Mouse (Mus musculus): ENCODE measurements at regions not wholly inside any gene's neighbourhood (a gene's known extent, or its start where the extent isn't known, plus 50 kb on each side); places are given as distances from the start of the nearest gene placed in this dataset.

- WGBS, result 59% methylated on average over 3 of the region's 3 CpGs
- ATAC-seq (ENCODE audit: low FRiP score), result no peak
Measured at GRCm38 (mm10) chr11:56442381-56442780, 401.6 kb upstream of the Nmur2 start.

GRCm38 (mm10) chr11:56441071-56441470 is 400.3 kb upstream of the Nmur2 start:
- no peak overlapping the region for H3K9ac ChIP-seq
- H3K27ac ChIP-seq, result no peak overlapping the region
- WGBS, result 41% methylated on average over 2 of the region's 2 CpGs
- no peaks in the 10 kb centered on the region for H3K36me3 ChIP-seq (replicated peaks)
- no peaks in the 10 kb centered on the region for H3K4me1 ChIP-seq
- no peak for ATAC-seq (ENCODE audit: low FRiP score)
- H3K9me3 ChIP-seq, result no peaks in the 10 kb centered on the region
- H3K27me3 ChIP-seq, result no peaks in the 10 kb centered on the region
- no peak overlapping the region for H3K4me3 ChIP-seq (replicated peaks)
- no peak overlapping the region for H3K4me2 ChIP-seq

More at GRCm38 (mm10) chr11:56442381-56442780, 401.6 kb upstream of the Nmur2 start:
- Histone ChIP-seq H3K9me3 (no peaks in the 10 kb centered on the region), H3K27ac (no peak overlapping the region), H3K4me1 (no peaks in the 10 kb centered on the region), H3K27me3 (no peaks in the 10 kb centered on the region), H3K4me3 (replicated peaks) (no peak overlapping the region), H3K36me3 (replicated peaks) (no peaks in the 10 kb centered on the region), H3K4me2 (no peak overlapping the region), H3K9ac (no peak overlapping the region)

GRCm38 (mm10) chr11:56431089-56431488 is 390.3 kb upstream of the Nmur2 start:
- no peaks in the 10 kb centered on the region for H3K4me1 ChIP-seq
- no peaks in the 10 kb centered on the region for H3K9me3 ChIP-seq
- H3K27ac ChIP-seq, result no peak overlapping the region
- ATAC-seq (ENCODE audit: low FRiP score), result no peak
- H3K27me3 ChIP-seq, result no peaks in the 10 kb centered on the region
- no peak overlapping the region for H3K4me3 ChIP-seq (replicated peaks)
- WGBS, result 91% methylated on average over 3 of the region's 3 CpGs
- no peak overlapping the region for H3K4me2 ChIP-seq
- no peak overlapping the region for H3K9ac ChIP-seq
- no peaks in the 10 kb centered on the region for H3K36me3 ChIP-seq (replicated peaks)

GRCm38 (mm10) chr11:56384761-56385160 is 344.0 kb upstream of the Nmur2 start:
- H3K4me1 ChIP-seq, result no peaks in the 10 kb centered on the region

GRCm38 (mm10) chr11:56377535-56377934 is 336.7 kb upstream of the Nmur2 start:
- H3K9me3 ChIP-seq, result no peaks in the 10 kb centered on the region
- H3K4me2 ChIP-seq, result no peak overlapping the region
- H3K9ac ChIP-seq, result no peak overlapping the region
- H3K4me3 ChIP-seq (replicated peaks), result no peak overlapping the region
- H3K27ac ChIP-seq, result no peak overlapping the region
- no peak for ATAC-seq (ENCODE audit: low FRiP score)
- no peaks in the 10 kb centered on the region for H3K36me3 ChIP-seq (replicated peaks)
- 78% methylated on average over 5 of the region's 5 CpGs for WGBS
- H3K4me1 ChIP-seq, result no peaks in the 10 kb centered on the region
- no peaks in the 10 kb centered on the region for H3K27me3 ChIP-seq

More at GRCm38 (mm10) chr11:56384761-56385160, 344.0 kb upstream of the Nmur2 start:
- Histone ChIP-seq H3K27me3 (no peaks in the 10 kb centered on the region), H3K4me2 (no peak overlapping the region), H3K4me3 (replicated peaks) (no peak overlapping the region), H3K9me3 (no peaks in the 10 kb centered on the region), H3K27ac (no peak overlapping the region), H3K9ac (no peak overlapping the region), H3K36me3 (replicated peaks) (no peaks in the 10 kb centered on the region)
- 77% methylated on average over 1 of the region's 1 CpGs for WGBS
- no peak for ATAC-seq (ENCODE audit: low FRiP score)

GRCm38 (mm10) chr11:56374329-56374728 is 333.5 kb upstream of the Nmur2 start:
- 78% methylated on average over 6 of the region's 6 CpGs for WGBS
- no peak for ATAC-seq (ENCODE audit: low FRiP score)
- Histone ChIP-seq H3K4me3 (replicated peaks) (no peak overlapping the region), H3K9me3 (no peaks in the 10 kb centered on the region), H3K36me3 (replicated peaks) (no peaks in the 10 kb centered on the region), H3K27ac (no peak overlapping the region), H3K4me1 (no peaks in the 10 kb centered on the region), H3K27me3 (no peaks in the 10 kb centered on the region), H3K4me2 (no peak overlapping the region), H3K9ac (no peak overlapping the region)

- H3K4me2 ChIP-seq, result no peak overlapping the region
- H3K4me3 ChIP-seq (replicated peaks), result no peak overlapping the region
- H3K27ac ChIP-seq, result no peak overlapping the region
- no peak for ATAC-seq (ENCODE audit: low FRiP score)
- H3K4me1 ChIP-seq, result no peaks in the 10 kb centered on the region
- no peaks in the 10 kb centered on the region for H3K27me3 ChIP-seq
- no peaks in the 10 kb centered on the region for H3K36me3 ChIP-seq (replicated peaks)
- no peak overlapping the region for H3K9ac ChIP-seq
- H3K9me3 ChIP-seq, result no peaks in the 10 kb centered on the region
- 81% methylated on average over 4 of the region's 4 CpGs for WGBS
Measured at GRCm38 (mm10) chr11:56373624-56374023, 332.8 kb upstream of the Nmur2 start.

- Histone ChIP-seq H3K9ac (no peak overlapping the region), H3K4me3 (replicated peaks) (no peak overlapping the region), H3K4me2 (no peak overlapping the region), H3K27ac (no peak overlapping the region), H3K36me3 (replicated peaks) (no peaks in the 10 kb centered on the region), H3K9me3 (no peaks in the 10 kb centered on the region), H3K4me1 (no peaks in the 10 kb centered on the region), H3K27me3 (no peaks in the 10 kb centered on the region)
- ATAC-seq (ENCODE audit: low FRiP score), result no peak
- whole genome bisulfite sequencing, result 72% methylated on average over 2 of the region's 2 CpGs
Measured at GRCm38 (mm10) chr11:56357690-56358089, 316.9 kb upstream of the Nmur2 start.

GRCm38 (mm10) chr11:56351798-56352366 is 311.1 kb upstream of the Nmur2 start:
- no peaks in the 10 kb centered on the region for H3K36me3 ChIP-seq (replicated peaks)
- H3K27me3 ChIP-seq, result no peaks in the 10 kb centered on the region
- H3K4me1 ChIP-seq, result no peaks in the 10 kb centered on the region
- no peaks in the 10 kb centered on the region for H3K9me3 ChIP-seq
- 62% methylated on average over 7 of the region's 7 CpGs for WGBS
- no peak overlapping the region for H3K4me3 ChIP-seq (replicated peaks)
- ATAC-seq (ENCODE audit: low FRiP score), result no peak
- H3K9ac ChIP-seq, result no peak overlapping the region
- H3K27ac ChIP-seq, result no peak overlapping the region
- H3K4me2 ChIP-seq, result no peak overlapping the region

GRCm38 (mm10) chr11:56351231-56351630 is 310.4 kb upstream of the Nmur2 start:
- Histone ChIP-seq H3K4me1 (no peaks in the 10 kb centered on the region), H3K4me2 (no peak overlapping the region), H3K36me3 (replicated peaks) (no peaks in the 10 kb centered on the region), H3K27me3 (no peaks in the 10 kb centered on the region), H3K4me3 (replicated peaks) (no peak overlapping the region), H3K9ac (no peak overlapping the region), H3K27ac (no peak overlapping the region), H3K9me3 (no peaks in the 10 kb centered on the region)
- ATAC-seq (ENCODE audit: low FRiP score), result no peak
- 81% methylated on average over 1 of the region's 1 CpGs for WGBS

- Histone ChIP-seq H3K9ac (no peak overlapping the region), H3K9me3 (no peaks in the 10 kb centered on the region), H3K36me3 (replicated peaks) (no peaks in the 10 kb centered on the region), H3K27me3 (no peaks in the 10 kb centered on the region), H3K4me3 (replicated peaks) (no peak overlapping the region), H3K4me1 (no peaks in the 10 kb centered on the region), H3K27ac (no peak overlapping the region), H3K4me2 (no peak overlapping the region)
- WGBS, result 83% methylated on average over 3 of the region's 3 CpGs
- no peak for ATAC-seq (ENCODE audit: low FRiP score)
Measured at GRCm38 (mm10) chr11:56349766-56350165, 309.0 kb upstream of the Nmur2 start.

GRCm38 (mm10) chr11:56348408-56348807 is 307.6 kb upstream of the Nmur2 start:
- no peak overlapping the region for H3K4me3 ChIP-seq (replicated peaks)
- H3K4me1 ChIP-seq, result no peaks in the 10 kb centered on the region
- H3K27me3 ChIP-seq, result no peaks in the 10 kb centered on the region
- no peak overlapping the region for H3K27ac ChIP-seq
- no peak overlapping the region for H3K9ac ChIP-seq
- no peak for ATAC-seq (ENCODE audit: low FRiP score)
- H3K36me3 ChIP-seq (replicated peaks), result no peaks in the 10 kb centered on the region
- no peaks in the 10 kb centered on the region for H3K9me3 ChIP-seq
- H3K4me2 ChIP-seq, result no peak overlapping the region
- 94% methylated on average over 5 of the region's 5 CpGs for WGBS

- H3K4me2 ChIP-seq, result no peak overlapping the region
- H3K4me3 ChIP-seq (replicated peaks), result no peak overlapping the region
- no peak for ATAC-seq (ENCODE audit: low FRiP score)
- H3K9ac ChIP-seq, result no peak overlapping the region
- H3K27ac ChIP-seq, result no peak overlapping the region
- no peaks in the 10 kb centered on the region for H3K4me1 ChIP-seq
- no peaks in the 10 kb centered on the region for H3K27me3 ChIP-seq
- H3K36me3 ChIP-seq (replicated peaks), result no peaks in the 10 kb centered on the region
- H3K9me3 ChIP-seq, result no peaks in the 10 kb centered on the region
- 70% methylated on average over 5 of the region's 5 CpGs for WGBS
Measured at GRCm38 (mm10) chr11:56343083-56343482, 302.3 kb upstream of the Nmur2 start.

All from forebrain, embryonic 12.5 days (tissue).